Mouse (Mus musculus) liver, adult 2 months (tissue): Measurements from ENCODE around the gene Pdia4. TPM values are rescaled to one million over a fixed set of nuclear protein-coding genes. Genes with fewer than 3 reads are reported as not detected.

Experiments used
- DNase-seq: peaks from one replicate; pipeline ENCODE4 v3.0.0-alpha.2; 2011; ENCODE audit warnings: low read depth, low spot score; ENCODE audit errors: extremely low read depth
- H3K27ac ChIP-seq: fragments of 200-500 bp; replicated peaks from 2 replicates; pipeline ENCODE4 v1.5.1; 2012; ENCODE audit warnings: low read depth, mild to moderate bottlenecking, control low read depth, inconsistent platforms, low read length; ENCODE audit not compliant: insufficient read depth
- H3K27me3 ChIP-seq: fragments of 200-500 bp; 2 replicates; pipeline ENCODE4 v1.6.1; 2012; ENCODE audit warnings: mild to moderate bottlenecking, moderate library complexity, low read length, inconsistent platforms; ENCODE audit not compliant: control insufficient read depth, insufficient read depth
- H3K36me3 ChIP-seq: fragments of 200-500 bp; 2 replicates; pipeline ENCODE4 v1.6.1; 2012; ENCODE audit warnings: low read length, inconsistent platforms; ENCODE audit not compliant: control insufficient read depth, insufficient read depth
- H3K4me1 ChIP-seq: fragments of 200-500 bp; 2 replicates; pipeline ENCODE4 v1.6.1; 2011; ENCODE audit warnings: low read length; ENCODE audit not compliant: control insufficient read depth, insufficient read depth
- H3K4me3 ChIP-seq: fragments of 200-500 bp; 2 replicates; pipeline ENCODE4 v1.5.1; 2011; ENCODE audit warnings: low read depth, mild to moderate bottlenecking, control low read depth, low read length, moderate library complexity; ENCODE audit not compliant: insufficient read depth
- H3K79me2 ChIP-seq: fragments of 200-500 bp; 2 replicates; pipeline ENCODE4 v1.6.1; 2012; ENCODE audit warnings: inconsistent platforms, mild to moderate bottlenecking, low read length, moderate library complexity; ENCODE audit not compliant: control insufficient read depth, insufficient read depth
- H3K9ac ChIP-seq: fragments of 200-500 bp; 2 replicates; pipeline ENCODE4 v1.6.1; 2012; ENCODE audit warnings: low read depth, mild to moderate bottlenecking, control low read depth, inconsistent platforms, low read length
- CTCF ChIP-seq: fragments of 200-500 bp; IDR thresholded peaks from 2 replicates; pipeline ENCODE4 v1.5.1; 2011; ENCODE audit warnings: low read depth, low read length, control low read depth
- POLR2A ChIP-seq: fragments of 200-500 bp; IDR thresholded peaks from 2 replicates; pipeline ENCODE4 v1.6.1; 2011; ENCODE audit warnings: low read length, control low read depth; ENCODE audit not compliant: insufficient read depth; ENCODE audit errors: extremely low read depth
- WGBS: fragments of 180-500 bp; shearing (Covaris S2); methylation state at CpG from one replicate; pipeline ENCODE4 v1.1.7; 2018; 5-methylcytosine and 5-hydroxymethylcytosine counted together
- polyA plus RNA-seq: library from polyadenylated mRNA; depleted of rRNA; stranded (reverse); fragments of >200 nt; gene quantifications from 2 replicates; pipeline ENCODE4 v1.2.3, GENCODE M21; 2012
- total RNA-seq: library from RNA; depleted of rRNA; stranded (reverse); fragments of >200 nt; gene quantifications from 2 replicates; pipeline ENCODE4 v1.2.3, GENCODE M21; 2014

Gene Pdia4
- total and polyA plus RNA-seq, 2 experiments, result 69.4 to 244 TPM

DNA sequence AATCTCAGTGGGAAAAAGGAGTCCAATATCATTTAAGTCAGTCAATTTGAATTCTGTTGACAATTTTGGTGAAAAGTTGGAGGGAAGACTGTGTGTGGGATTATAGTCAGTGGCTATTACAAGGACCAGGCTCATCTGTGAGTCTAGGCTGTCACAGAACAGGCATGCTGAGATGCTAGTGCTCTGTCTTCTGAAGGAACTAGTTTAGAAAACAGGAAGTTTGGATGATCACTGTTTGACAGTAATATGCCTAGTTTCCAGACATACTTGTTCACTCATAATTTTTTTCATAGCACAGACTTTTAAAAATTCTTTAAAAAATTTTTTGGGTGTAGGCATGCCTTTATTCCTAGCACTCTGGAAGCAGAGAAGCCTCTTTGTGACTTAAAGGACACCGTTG, 27.8 kb upstream of the Pdia4 start:
- no peak overlapping the region for H3K4me3 ChIP-seq
- DNase-seq, result no peak
- peaks cover 2% of the 10 kb centered on the region; the same call in 1 of the 2 replicates for H3K4me1 ChIP-seq
- peaks cover 14% of the 10 kb centered on the region for H3K79me2 ChIP-seq
- H3K9ac ChIP-seq, result no peak overlapping the region
- no peak overlapping the region for H3K27ac ChIP-seq
- H3K27me3 ChIP-seq, result no peaks in the 10 kb centered on the region
- 100% methylated on average over 1 of the region's 1 CpGs for WGBS
- TF ChIP-seq POLR2A, result no peak
- H3K36me3 ChIP-seq, result peaks cover 15% of the 10 kb centered on the region

GRCm38 (mm10) chr6:47837630-47838029, 24.4 kb upstream of the Pdia4 start:
- no peak for TF ChIP-seq CTCF
- no peak for TF ChIP-seq POLR2A
- Histone ChIP-seq H3K4me1 (peaks cover 3% of the 10 kb centered on the region; the same call in 1 of the 2 replicates), H3K9ac (no peak overlapping the region), H3K4me3 (no peak overlapping the region), H3K79me2 (peaks cover 14% of the 10 kb centered on the region), H3K36me3 (peaks cover 8% of the 10 kb centered on the region), H3K27me3 (no peaks in the 10 kb centered on the region), H3K27ac (no peak overlapping the region)
- peak; percentile 26 for DNase-seq
- 25% methylated on average over 2 of the region's 2 CpGs for WGBS

DNA sequence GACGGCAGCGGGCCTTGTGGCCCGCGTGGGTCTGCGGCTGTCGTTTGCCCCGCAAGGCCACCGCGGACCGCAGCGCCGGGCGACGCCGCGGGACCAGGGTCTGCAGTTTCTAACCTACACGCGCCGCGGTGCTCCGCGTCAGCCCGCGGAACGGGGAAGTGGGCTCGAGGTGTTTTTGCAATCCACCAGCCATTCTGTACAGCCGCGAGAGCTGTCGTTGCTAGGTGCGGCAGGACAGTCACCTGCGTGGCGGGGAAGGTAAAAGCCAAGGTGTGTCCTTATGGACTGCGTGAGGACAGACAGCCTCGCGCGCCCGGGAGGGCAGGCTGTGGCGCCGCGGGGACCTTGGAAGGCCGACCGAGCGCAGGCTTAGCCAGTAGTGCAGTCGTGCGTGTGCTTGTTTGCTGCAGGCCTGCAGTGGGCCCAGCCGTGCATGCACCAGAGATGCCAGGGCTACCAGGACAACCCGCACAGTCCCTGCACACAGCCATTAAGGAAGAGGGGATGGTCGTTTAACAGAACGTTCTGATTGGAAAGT, 22.8 kb upstream of the Pdia4 start:
- peak overlapping the region; percentile 65 for H3K27ac ChIP-seq
- peak overlapping the region; percentile 96 for H3K9ac ChIP-seq
- WGBS, result under 1% methylated on average over 49 of the region's 49 CpGs
- peak; percentile 61 for DNase-seq
- peaks cover 14% of the 10 kb centered on the region for H3K79me2 ChIP-seq
- H3K4me1 ChIP-seq, result peaks cover 3% of the 10 kb centered on the region; the same call in 1 of the 2 replicates
- peaks cover 4% of the 10 kb centered on the region; the same call in 1 of the 2 replicates for H3K36me3 ChIP-seq
- no peak for TF ChIP-seq CTCF
- no peak for TF ChIP-seq POLR2A
- peak overlapping the region; percentile 96 for H3K4me3 ChIP-seq
- H3K27me3 ChIP-seq, result no peaks in the 10 kb centered on the region

DNA sequence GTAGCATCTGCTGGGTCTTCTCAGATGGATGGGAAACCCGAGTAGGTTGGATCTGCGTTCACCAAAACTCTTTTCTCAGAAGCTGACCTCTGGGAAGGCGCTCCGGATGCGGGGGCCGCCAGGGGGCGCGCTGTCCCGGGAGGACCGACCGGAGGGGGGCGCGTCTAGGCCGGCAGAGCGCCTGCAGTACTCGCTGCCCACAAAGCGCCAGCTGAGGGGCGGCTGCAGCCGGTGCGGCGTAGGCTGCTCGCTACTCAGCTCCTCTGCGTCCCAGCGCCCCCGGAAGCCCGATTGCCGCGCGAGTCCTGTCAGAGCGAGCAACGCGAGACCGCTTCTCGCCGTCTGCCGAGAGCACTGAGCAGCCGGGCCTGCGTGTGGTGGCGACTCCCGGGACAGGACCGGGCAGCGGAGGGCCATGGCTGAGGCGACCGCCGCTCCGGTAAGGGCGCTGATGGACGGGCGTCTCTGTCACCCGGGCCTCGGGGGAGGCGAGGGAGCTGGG, 22.3 kb upstream of the Pdia4 start, which contains the start of gene Zfp398:
Zfp398 (plus strand) TSS at position 180 of the 502 bp plus-strand sequence.
- under 1% methylated on average over 52 of the region's 52 CpGs for WGBS
- DNase-seq, result peak; percentile 72
- Histone ChIP-seq H3K27ac (peak within 1 kb of the TSS; percentile 65), H3K36me3 (0 out of 2 replicates have a peak, but pooled peaks cover 3% of the 10 kb centered on the region), H3K4me3 (peak within 1 kb of the TSS; percentile 96), H3K9ac (peak within 1 kb of the TSS; percentile 96), H3K4me1 (peaks cover 3% of the 10 kb centered on the region; the same call in 1 of the 2 replicates), H3K27me3 (no peaks in the 10 kb centered on the region), H3K79me2 (peaks cover 14% of the 10 kb centered on the region)
- TF ChIP-seq CTCF, result peak; percentile 85
- TF ChIP-seq POLR2A, result peak; percentile 70

- Histone ChIP-seq H3K9ac (no peak overlapping the region), H3K4me1 (peaks cover 3% of the 10 kb centered on the region; the same call in 1 of the 2 replicates), H3K27ac (no peak overlapping the region), H3K4me3 (no peak overlapping the region), H3K79me2 (no peaks in the 10 kb centered on the region), H3K36me3 (no peaks in the 10 kb centered on the region), H3K27me3 (no peaks in the 10 kb centered on the region)
- no peak for DNase-seq
- WGBS, result 94% methylated on average over 1 of the region's 1 CpGs
- TF ChIP-seq CTCF, result no peak
- no peak for TF ChIP-seq POLR2A
These were observed 19.0 kb upstream of the Pdia4 start for GRCm38 (mm10) chr6:47832220-47832619.
